Comparison of ENCODE assay signal across 8 mouse cellular contexts in genomic region chr12:25467789-25468188, GRCm38 (mm10).
A peak's percentile ranks its signal among the peaks of the same experiment; 100 is the strongest.
DNase-seq lines count a peak whose midpoint lies in the region; ATAC-seq and TF ChIP-seq lines count a peak whose summit lies in the region.

No protein-coding gene starts in this region.

- H3K27ac ChIP-seq in gastrocnemius, adult 2 months: no peak overlapping the region
- H3K27ac ChIP-seq in heart, embryonic 16.5 days (ENCODE audit: low read length): no peak overlapping the region

- no peaks in the 10 kb centered on the region for H3K9me3 ChIP-seq in heart, embryonic 16.5 days (replicated peaks; ENCODE audit: control insufficient read depth, low read length)

- peaks cover 9% of the 10 kb centered on the region; the same call in 1 of the 2 replicates for H3K4me1 ChIP-seq in heart, embryonic 16.5 days (ENCODE audit: control insufficient read depth, insufficient read depth, low read length)

- no peak overlapping the region for H3K9ac ChIP-seq in heart, embryonic 16.5 days (ENCODE audit: low read length)

- intact Hi-C loops in gastrocnemius, adult 2 months (cut with DNase I): no loop called here
- intact Hi-C loops in gastrocnemius, postnatal 36 days (cut with DNase I): no loop called here

- 28% methylated on average over 12 of the region's 12 CpGs for WGBS in heart, embryonic 16.5 days

- H3K4me3 ChIP-seq in gastrocnemius, adult 2 months: no peak overlapping the region
- no peak overlapping the region for H3K4me3 ChIP-seq in heart, embryonic 16.5 days (ENCODE audit: low read length)

- DNase-seq in gastrocnemius, adult 2 months: peak; percentile 20
- no peak for DNase-seq in gastrocnemius, postnatal 36 days
- DNase-seq in brain, adult 2 months (ENCODE audit: low read depth, low spot score): peak; percentile 71
- no peak for DNase-seq in kidney, postnatal 25 days
- DNase-seq in Muller cell, postnatal 12 days (ENCODE audit: inconsistent ontology term): no peak

- no peaks in the 10 kb centered on the region for H3K36me3 ChIP-seq in heart, embryonic 16.5 days (ENCODE audit: control insufficient read depth, insufficient read depth)

- H3K27me3 ChIP-seq in heart, embryonic 16.5 days (ENCODE audit: control insufficient read depth, insufficient read depth, low read length): no peaks in the 10 kb centered on the region

- no peak for TF ChIP-seq CTCF in gastrocnemius, adult 2 months (IDR thresholded peaks at IDR 0.05)

- peak overlapping the region; percentile 51 for H3K4me2 ChIP-seq in heart, embryonic 16.5 days (ENCODE audit: low read depth, low read length)

- 0 out of 2 replicates have a peak, but pooled peaks have one; percentile 37 for ATAC-seq in heart, embryonic 16.5 days (replicated peaks; ENCODE audit: extremely low read depth, insufficient read depth, low FRiP score)
- ATAC-seq in megakaryocyte progenitor cell, adult 5-6 weeks (replicated peaks; ENCODE audit: poor library complexity): peak; percentile 96
- no peak for ATAC-seq in inflammation-experienced regulatory T-cells, adult 6 months

Comparison
In these comparisons a context has a peak if more than half of its experiments do, and no peak if none do; other contexts are left out.
1. DNase-seq: peak in gastrocnemius, adult 2 months (single experiment) and brain, adult 2 months (single experiment); none in gastrocnemius, postnatal 36 days (0 of 2), kidney, postnatal 25 days (0 of 2) and Muller cell, postnatal 12 days (single experiment).